Mouse (Mus musculus): ENCODE data around the gene Noc2l. TPM values are rescaled to one million over a fixed set of nuclear protein-coding genes. Genes with fewer than 3 reads are reported as not detected.

The Noc2l gene
- total RNA-seq, 2 experiments from 2014 or later, result 30.8 to 33.3 TPM

DNA sequence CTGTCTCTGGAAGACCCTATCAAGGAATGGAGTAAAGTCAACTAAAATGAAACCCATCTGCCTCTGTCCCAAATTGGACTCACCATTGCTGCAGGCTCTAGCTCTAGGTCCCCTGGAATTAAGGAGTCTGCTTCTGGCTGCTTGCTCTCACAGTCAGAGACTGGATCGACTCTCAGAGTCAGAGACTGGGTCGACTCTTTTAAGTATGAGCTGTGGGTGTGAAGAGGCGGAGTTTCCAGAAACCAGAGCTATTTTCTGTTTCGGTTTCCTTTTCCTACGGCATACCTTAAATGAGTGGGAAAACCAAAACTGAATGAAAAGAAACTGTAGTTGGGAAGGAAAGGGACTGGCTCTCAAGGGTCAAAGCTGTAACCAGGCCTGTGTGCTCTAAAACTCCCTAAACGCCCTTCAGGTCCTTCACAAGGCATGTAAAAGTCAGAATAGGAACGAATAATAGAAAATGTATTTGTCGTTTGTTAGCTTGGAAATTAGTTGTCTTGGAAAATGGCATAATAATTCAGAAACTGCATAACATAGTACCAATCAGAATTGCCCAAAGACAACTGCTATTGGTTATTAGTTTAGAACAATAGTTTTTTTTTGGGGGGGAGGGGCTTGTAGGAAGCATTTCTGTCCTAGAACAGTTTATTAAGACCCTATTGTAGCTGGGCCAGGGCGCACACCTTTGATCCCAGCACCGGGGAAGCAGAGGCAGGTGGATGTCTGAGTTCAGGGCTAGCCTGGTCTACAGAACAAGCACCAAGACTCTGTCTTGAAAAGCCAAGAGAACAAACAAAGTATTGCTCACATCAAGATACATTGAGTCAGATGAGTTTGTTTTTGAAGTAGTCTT lies 35.0 kb upstream of the Noc2l start, which contains the start of gene Isg15:
TSS of gene Isg15 (minus strand) at position 196 of the 853 bp plus-strand sequence.
- H3K27ac ChIP-seq, result peak within 1 kb of the TSS; percentile 68
- DNase-seq, result no peak
- intact Hi-C loops (cut with DNase I), result no loop called here
- H3K4me3 ChIP-seq, result peak within 1 kb of the TSS; percentile 54
- no peak for TF ChIP-seq CTCF (IDR thresholded peaks at IDR 0.05)

- no peak for TF ChIP-seq CTCF (IDR thresholded peaks at IDR 0.05)
- Histone ChIP-seq H3K27ac (peak overlapping the region; percentile 93), H3K4me3 (peak overlapping the region; percentile 87)
- no peak for DNase-seq
- intact Hi-C loops (cut with DNase I), result loop anchor here (2.0 kb wide), 1 partner anchor 32 kb away; the partner anchor contains the start of gene Plekhn1
These were observed 33.3 kb upstream of the Noc2l start for GRCm38 (mm10) chr4:156202462-156202893.

- intact Hi-C loops (cut with DNase I), result loop anchor here (2.0 kb wide), 1 partner anchor 32 kb away; the partner anchor contains the start of gene Plekhn1
- TF ChIP-seq CTCF (IDR thresholded peaks at IDR 0.05), result no peak
These were observed 32.8 kb upstream of the Noc2l start, which contains the start of gene AW011738 for GRCm38 (mm10) chr4:156203001-156203412. Gene AW011738 (plus strand): TSS chr4:156203304.

GRCm38 (mm10) chr4:156203413-156204131 lies 32.2 kb upstream of the Noc2l start:
- TF ChIP-seq CTCF (IDR thresholded peaks at IDR 0.05), result no peak
- DNase-seq, result peak; percentile 45
- intact Hi-C loops (cut with DNase I), result loop anchor here (2.0 kb wide), 1 partner anchor 31 kb away; the partner anchor contains the start of gene Plekhn1
- H3K27ac ChIP-seq, result peak overlapping the region; percentile 93
- H3K4me3 ChIP-seq, result peak overlapping the region; percentile 87

More at GRCm38 (mm10) chr4:156203001-156203412, 32.8 kb upstream of the Noc2l start, which contains the start of gene AW011738:
- peak; percentile 89 for DNase-seq
- peak within 1 kb of the TSS; percentile 93 for H3K27ac ChIP-seq
- H3K4me3 ChIP-seq, result peak within 1 kb of the TSS; percentile 87

GRCm38 (mm10) chr4:156208872-156209271 lies 26.9 kb upstream of the Noc2l start:
- no peak for TF ChIP-seq CTCF (IDR thresholded peaks at IDR 0.05)
- no peak for DNase-seq
- Histone ChIP-seq H3K4me3 (no peak overlapping the region), H3K27ac (no peak overlapping the region)
- intact Hi-C loops (cut with DNase I), result no loop called here

GRCm38 (mm10) chr4:156209963-156210635 lies 25.7 kb upstream of the Noc2l start:
- DNase-seq, result no peak
- intact Hi-C loops (cut with DNase I), result no loop called here
- Histone ChIP-seq H3K4me3 (no peak overlapping the region), H3K27ac (no peak overlapping the region)
- no peak for TF ChIP-seq CTCF (IDR thresholded peaks at IDR 0.05)

- DNase-seq, result no peak
- intact Hi-C loops (cut with DNase I), result no loop called here
- no peak overlapping the region for H3K4me3 ChIP-seq
- H3K27ac ChIP-seq, result no peak overlapping the region
- TF ChIP-seq CTCF (IDR thresholded peaks at IDR 0.05), result no peak
These were observed 22.7 kb upstream of the Noc2l start for GRCm38 (mm10) chr4:156213134-156213533.

GRCm38 (mm10) chr4:156215649-156216048 lies 20.2 kb upstream of the Noc2l start, which contains the start of gene Perm1:
Gene Perm1 (plus strand): TSS chr4:156215868.
- Histone ChIP-seq H3K4me3 (peak within 1 kb of the TSS; percentile 64), H3K27ac (peak within 1 kb of the TSS; percentile 97)
- DNase-seq, result peak; percentile 93
- no peak for TF ChIP-seq CTCF (IDR thresholded peaks at IDR 0.05)
- intact Hi-C loops (cut with DNase I), result no loop called here

DNA sequence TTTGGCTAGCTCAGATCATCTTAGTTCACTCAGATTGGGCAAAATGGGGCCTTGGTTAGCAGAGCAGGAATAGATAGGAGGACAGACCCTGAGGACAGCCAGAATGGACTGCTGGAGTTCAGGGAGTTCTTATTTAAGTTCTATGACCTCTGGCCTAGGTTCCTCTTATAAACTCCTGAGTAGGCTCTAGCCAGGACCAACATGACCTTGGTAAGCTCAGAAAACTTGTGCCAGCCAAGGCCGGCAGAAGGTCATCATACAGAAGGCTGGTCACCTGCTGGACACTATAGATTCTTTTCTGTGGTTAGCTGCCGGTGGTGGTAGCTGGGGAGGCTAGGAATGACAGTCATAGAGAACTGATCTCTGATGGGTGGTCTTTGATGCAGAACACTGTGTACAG lies 19.6 kb upstream of the Noc2l start:
- peak overlapping the region; percentile 64 for H3K4me3 ChIP-seq
- intact Hi-C loops (cut with DNase I), result no loop called here
- peak overlapping the region; percentile 97 for H3K27ac ChIP-seq
- TF ChIP-seq CTCF (IDR thresholded peaks at IDR 0.05), result no peak
- DNase-seq, result peak; percentile 49

DNA sequence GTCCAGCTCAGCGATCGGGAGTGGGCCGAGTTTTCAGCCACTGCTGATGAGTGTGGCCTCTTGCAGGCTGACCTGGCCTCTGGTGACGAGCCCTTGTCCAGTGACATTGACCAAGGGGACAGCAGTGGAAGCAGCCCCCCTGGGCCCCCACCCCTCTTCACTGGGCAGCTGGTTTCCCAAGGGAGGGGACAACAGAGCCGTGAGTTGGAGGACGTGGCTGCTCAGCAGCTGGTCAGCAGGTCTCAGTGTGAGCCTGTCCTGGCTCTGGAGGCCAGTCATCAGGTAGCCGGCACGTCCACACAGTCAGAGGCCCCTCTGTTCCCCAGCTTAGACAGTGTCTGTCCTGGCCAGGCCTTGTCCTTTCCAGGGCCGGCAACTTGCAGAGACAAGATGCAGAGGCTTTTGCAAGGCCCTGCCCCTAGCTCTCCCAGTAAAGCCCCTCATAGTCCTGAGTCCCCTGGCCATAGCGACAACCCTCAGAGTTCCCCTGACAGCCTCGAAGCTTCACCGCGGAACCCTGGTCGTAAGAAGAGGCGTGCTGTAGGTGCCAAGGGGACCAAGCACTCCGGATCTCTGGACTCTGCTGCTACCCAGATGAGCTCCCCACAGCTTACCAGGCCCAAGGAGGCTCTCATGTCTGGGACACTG lies 18.7 kb upstream of the Noc2l start:
- no peak for TF ChIP-seq CTCF (IDR thresholded peaks at IDR 0.05)
- Histone ChIP-seq H3K4me3 (peak overlapping the region; percentile 64), H3K27ac (peak overlapping the region; percentile 97)
- DNase-seq, result peak; percentile 71
- intact Hi-C loops (cut with DNase I), result no loop called here

GRCm38 (mm10) chr4:156217838-156218237 lies 18.0 kb upstream of the Noc2l start:
- no peak for TF ChIP-seq CTCF (IDR thresholded peaks at IDR 0.05)
- intact Hi-C loops (cut with DNase I), result no loop called here
- Histone ChIP-seq H3K27ac (peak overlapping the region; percentile 97), H3K4me3 (peak overlapping the region; percentile 64)
- DNase-seq, result peak; percentile 53

Measured in gastrocnemius, adult 2 months (tissue).